Mouse (Mus musculus) heart, embryonic 15.5 days (tissue): ENCODE data around the gene Sv2c. TPM values are rescaled to one million over a fixed set of nuclear protein-coding genes. Genes with fewer than 3 reads are reported as not detected.

ENCODE experiments used
- ATAC-seq: fragments of 200-750 bp; cut with Nextera tagmentation; replicated peaks from 2 replicates; pipeline ENCODE4 v1.8.0; 2017; ENCODE audit warnings: low read depth, moderate TSS enrichment; ENCODE audit not compliant: insufficient number of reproducible peaks, insufficient read depth, low FRiP score
- H3K27ac ChIP-seq: fragments of 300-500 bp; sonication (generic); 2 replicates; pipeline ENCODE4 v1.5.1; 2015; ENCODE audit warnings: mild to moderate bottlenecking, inconsistent platforms
- H3K27me3 ChIP-seq: fragments of 300-500 bp; sonication (generic); 2 replicates; pipeline ENCODE4 v1.6.1; 2015; ENCODE audit warnings: inconsistent platforms
- H3K36me3 ChIP-seq: fragments of 300-500 bp; sonication (generic); 2 replicates; pipeline ENCODE4 v1.6.1; 2015; ENCODE audit warnings: mild to moderate bottlenecking, inconsistent platforms
- H3K4me1 ChIP-seq: fragments of 300-500 bp; sonication (generic); replicated peaks from 2 replicates; pipeline ENCODE4 v1.6.1; 2015; ENCODE audit warnings: inconsistent platforms
- H3K4me2 ChIP-seq: fragments of 300-500 bp; sonication (generic); 2 replicates; pipeline ENCODE4 v1.6.1; 2015; ENCODE audit warnings: inconsistent platforms, mild to moderate bottlenecking, moderate library complexity
- H3K4me3 ChIP-seq: fragments of 300-500 bp; sonication (generic); 2 replicates; pipeline ENCODE4 v1.5.1; 2015; ENCODE audit warnings: mild to moderate bottlenecking, inconsistent platforms
- H3K9ac ChIP-seq: fragments of 300-500 bp; sonication (generic); 2 replicates; pipeline ENCODE4 v1.6.1; 2015; ENCODE audit warnings: mild to moderate bottlenecking, inconsistent platforms
- H3K9me3 ChIP-seq: fragments of 300-500 bp; sonication (generic); replicated peaks from 2 replicates; pipeline ENCODE4 v1.6.1; 2016; ENCODE audit warnings: inconsistent platforms
- WGBS: fragments of 180-500 bp; shearing (Covaris S2); methylation state at CpG from one replicate; pipeline ENCODE4 v1.1.7; 2015; ENCODE audit warnings: mixed read lengths; 5-methylcytosine and 5-hydroxymethylcytosine counted together
- polyA plus RNA-seq: library from polyadenylated mRNA; unstranded; fragments of >200 nt; fragmentation: Nextera tagmentation; extraction: Ambion mirVana; gene quantifications from 2 replicates; pipeline ENCODE4 v1.2.1, GENCODE M21; 2015

Gene Sv2c
- polyA plus RNA-seq, 1 experiment from 2014 or later = 0.92 TPM

DNA sequence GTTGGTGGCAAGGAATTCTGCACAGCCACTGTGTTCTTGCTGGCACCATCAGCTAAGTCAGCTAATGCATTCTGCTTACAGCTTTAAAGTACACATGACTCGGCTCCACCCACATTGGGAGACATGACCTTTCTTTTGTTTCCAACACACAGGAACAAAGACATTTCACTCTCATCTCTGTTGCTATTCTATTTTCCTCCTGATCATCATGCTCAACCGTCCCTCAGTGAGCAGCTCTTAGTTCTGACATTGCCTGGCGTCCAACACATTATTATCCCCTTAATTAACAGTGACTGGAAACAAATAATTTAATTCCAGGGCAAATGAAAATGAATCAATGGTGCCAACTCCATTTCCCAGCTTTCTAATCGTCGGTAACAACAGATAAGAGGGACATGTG, 87.0 kb downstream of the Sv2c start:
- no peaks in the 10 kb centered on the region for H3K36me3 ChIP-seq
- no peaks in the 10 kb centered on the region for H3K4me1 ChIP-seq
- no peak overlapping the region for H3K4me2 ChIP-seq
- no peaks in the 10 kb centered on the region for H3K9me3 ChIP-seq
- H3K27ac ChIP-seq = no peak overlapping the region
- 70% methylated on average over 5 of the region's 5 CpGs for WGBS
- H3K9ac ChIP-seq = no peak overlapping the region
- no peak for ATAC-seq
- H3K27me3 ChIP-seq = no peaks in the 10 kb centered on the region
- H3K4me3 ChIP-seq = no peak overlapping the region

DNA sequence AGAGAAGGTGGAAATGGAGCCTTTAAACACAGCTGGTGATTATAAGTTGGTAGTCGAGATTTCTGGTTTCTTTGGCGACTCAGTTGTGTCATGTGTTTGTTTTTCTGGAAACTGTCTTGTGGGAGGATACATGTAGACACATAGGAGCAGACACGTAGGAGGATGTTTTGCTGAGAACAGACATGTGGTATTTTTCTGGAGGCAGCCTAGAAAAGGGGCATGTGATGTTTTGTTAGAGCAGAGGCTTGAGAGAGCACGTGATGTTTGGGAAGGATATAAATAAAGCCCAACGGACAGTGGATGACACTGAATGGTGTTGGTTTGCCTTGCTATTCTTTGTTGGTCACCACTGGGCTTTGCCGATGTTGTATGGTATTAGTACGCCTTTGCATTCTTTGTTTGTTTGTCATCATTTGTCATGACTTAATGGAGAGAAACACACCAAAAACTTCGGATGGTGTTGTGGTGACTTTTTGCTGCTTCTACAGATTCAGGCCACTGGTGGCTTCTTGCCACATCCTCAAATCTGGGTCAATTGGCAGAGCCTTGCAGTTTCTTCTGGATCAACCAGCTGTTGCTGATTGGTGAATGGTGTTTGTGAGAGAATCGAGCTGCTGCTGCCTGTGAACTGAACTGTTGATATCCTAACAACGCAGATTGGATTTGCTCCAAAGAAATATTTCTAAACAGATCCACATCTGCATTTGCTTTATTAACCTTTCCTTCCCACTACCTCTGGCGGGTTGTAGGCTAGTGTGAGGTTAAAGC, 91.9 kb downstream of the Sv2c start:
- ATAC-seq = no peak
- Histone ChIP-seq H3K27me3 (no peaks in the 10 kb centered on the region), H3K36me3 (no peaks in the 10 kb centered on the region), H3K9ac (no peak overlapping the region), H3K4me2 (no peak overlapping the region), H3K4me3 (no peak overlapping the region), H3K9me3 (no peaks in the 10 kb centered on the region), H3K4me1 (no peaks in the 10 kb centered on the region), H3K27ac (no peak overlapping the region)
- whole genome bisulfite sequencing = 71% methylated on average over 11 of the region's 11 CpGs

DNA sequence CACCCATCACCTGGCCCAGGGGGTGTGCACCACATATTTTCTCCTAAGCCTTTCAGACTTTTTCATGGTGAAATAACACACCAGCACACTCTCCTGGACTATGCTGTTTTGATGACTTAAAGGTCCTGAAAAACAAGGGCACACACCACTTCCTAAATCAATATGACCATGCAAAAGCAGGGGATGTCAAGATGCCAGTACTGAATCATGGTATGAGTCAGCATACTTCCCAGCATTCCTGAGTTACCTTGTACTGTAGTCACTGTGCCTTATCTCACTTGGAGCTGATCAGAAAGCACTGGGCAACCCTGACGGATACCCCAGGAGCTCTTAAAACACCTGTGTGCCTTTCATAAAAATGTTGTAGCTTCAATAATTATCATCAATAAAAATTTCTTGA, 92.8 kb downstream of the Sv2c start:
- no peaks in the 10 kb centered on the region for H3K36me3 ChIP-seq
- H3K9ac ChIP-seq = no peak overlapping the region
- no peak overlapping the region for H3K27ac ChIP-seq
- no peak overlapping the region for H3K4me3 ChIP-seq
- H3K4me2 ChIP-seq = no peak overlapping the region
- no peaks in the 10 kb centered on the region for H3K27me3 ChIP-seq
- no peak for ATAC-seq
- 38% methylated on average over 1 of the region's 1 CpGs for WGBS
- H3K9me3 ChIP-seq = no peaks in the 10 kb centered on the region
- no peaks in the 10 kb centered on the region for H3K4me1 ChIP-seq

DNA sequence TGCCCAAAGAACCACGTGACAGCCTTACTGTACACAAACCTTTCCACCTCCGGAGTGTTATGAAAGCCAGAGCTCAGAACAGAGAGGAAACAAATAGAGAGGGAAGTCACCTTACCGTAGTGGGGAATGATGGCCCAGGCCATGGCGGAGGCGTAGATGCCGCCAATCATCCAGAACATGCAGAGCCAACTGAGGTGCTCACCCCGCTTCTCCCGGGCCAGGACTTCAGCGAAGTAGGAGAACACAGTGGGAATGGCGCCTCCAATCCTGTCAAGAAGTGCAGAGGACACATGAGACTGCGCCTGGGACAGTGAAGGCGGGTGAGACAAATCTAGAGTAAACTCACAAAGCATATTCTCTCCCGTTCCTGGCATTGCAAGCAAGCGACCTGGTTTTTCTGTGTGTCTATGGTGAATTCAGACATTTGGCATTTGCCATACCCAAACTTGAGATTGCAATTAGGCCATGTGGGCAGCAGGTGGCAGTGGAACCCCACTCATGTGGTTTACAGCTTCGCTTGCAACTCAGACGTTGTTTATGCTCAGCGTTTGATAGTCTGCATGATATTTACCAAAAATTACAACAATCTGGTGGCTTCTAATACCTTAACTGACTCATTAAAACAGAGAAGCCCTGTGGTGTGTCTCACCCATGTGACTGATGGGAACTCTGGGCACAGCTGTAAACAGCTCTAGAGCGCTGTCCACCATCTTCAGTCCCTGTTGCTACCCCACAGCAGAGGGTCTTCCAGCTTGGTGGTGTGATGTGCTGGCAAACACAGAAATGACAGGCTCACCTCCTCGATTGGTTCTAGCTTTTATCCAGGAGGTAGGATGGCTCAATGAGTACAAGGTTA, 101.8 kb downstream of the Sv2c start:
- Histone ChIP-seq H3K36me3 (no peaks in the 10 kb centered on the region), H3K27me3 (no peaks in the 10 kb centered on the region), H3K9me3 (no peaks in the 10 kb centered on the region), H3K27ac (no peak overlapping the region), H3K9ac (no peak overlapping the region), H3K4me3 (no peak overlapping the region), H3K4me2 (no peak overlapping the region), H3K4me1 (no peaks in the 10 kb centered on the region)
- WGBS = 53% methylated on average over 19 of the region's 19 CpGs
- no peak for ATAC-seq

DNA sequence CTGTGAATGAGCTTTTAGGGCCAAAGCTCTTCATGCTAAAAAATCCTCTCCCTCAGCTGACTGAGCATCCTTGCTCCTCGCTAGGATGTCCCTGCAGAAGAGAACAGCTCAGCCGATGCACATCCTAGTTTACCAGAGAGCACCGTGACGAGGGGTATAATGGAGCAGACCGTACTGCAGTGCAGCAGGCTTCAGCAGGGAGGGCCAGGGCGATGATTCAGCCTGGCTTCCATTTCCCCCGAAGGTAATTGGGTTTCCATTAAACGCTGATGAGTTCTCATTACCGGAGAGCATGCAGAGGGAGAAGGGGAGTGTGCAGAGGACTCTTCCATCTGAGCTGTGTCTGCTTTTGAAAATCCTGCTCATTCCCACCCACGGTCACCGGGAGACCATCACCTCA, 108.5 kb downstream of the Sv2c start:
- 79% methylated on average over 11 of the region's 11 CpGs for WGBS
- no peak; the same call in 1 of the 2 replicates for ATAC-seq

GRCm38 (mm10) chr13:96015516-96015915, 116.9 kb downstream of the Sv2c start:
- 90% methylated on average over 3 of the region's 3 CpGs for WGBS
- Histone ChIP-seq H3K4me2 (no peak overlapping the region), H3K4me1 (no peaks in the 10 kb centered on the region), H3K9ac (no peak overlapping the region), H3K36me3 (no peaks in the 10 kb centered on the region), H3K27me3 (no peaks in the 10 kb centered on the region), H3K4me3 (no peak overlapping the region), H3K9me3 (no peaks in the 10 kb centered on the region), H3K27ac (no peak overlapping the region)
- no peak for ATAC-seq

More for the DNA sequence above, 108.5 kb downstream of the Sv2c start:
- Histone ChIP-seq H3K27ac (no peak overlapping the region), H3K27me3 (no peaks in the 10 kb centered on the region), H3K4me1 (no peaks in the 10 kb centered on the region), H3K9me3 (no peaks in the 10 kb centered on the region), H3K36me3 (no peaks in the 10 kb centered on the region), H3K4me3 (no peak overlapping the region), H3K9ac (no peak overlapping the region), H3K4me2 (no peak overlapping the region)

DNA sequence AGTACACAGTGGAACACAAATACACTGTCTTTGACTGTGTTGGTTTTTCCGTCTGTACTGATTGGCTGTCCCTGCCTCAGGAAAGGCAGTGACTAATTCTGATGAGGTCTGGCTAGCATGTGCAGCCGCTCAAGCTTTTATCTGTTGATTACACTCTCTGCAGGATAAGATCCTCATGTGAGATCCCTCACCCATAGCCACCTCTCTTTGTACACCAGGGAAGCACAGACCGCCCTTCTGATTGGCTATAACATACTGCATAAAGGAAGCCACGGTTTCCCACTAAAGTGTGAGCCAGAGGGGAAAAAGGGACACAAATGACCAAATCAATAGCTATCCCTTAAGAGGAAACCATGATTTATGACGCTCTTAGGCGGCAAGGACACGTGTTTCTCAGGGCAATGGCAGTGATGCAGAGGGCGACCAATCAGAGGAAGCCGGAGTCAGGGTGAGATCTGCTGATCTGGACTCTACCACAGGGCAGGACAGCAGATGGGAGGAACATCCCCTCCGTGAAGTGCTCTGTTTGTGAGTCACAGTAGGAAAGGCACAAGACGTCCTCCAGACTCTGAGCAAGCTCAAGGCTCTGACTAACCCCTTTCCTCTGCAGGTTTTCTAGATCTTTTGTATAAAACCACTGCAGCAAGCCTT, 121.4 kb downstream of the Sv2c start:
- Histone ChIP-seq H3K36me3 (no peaks in the 10 kb centered on the region), H3K4me3 (no peak overlapping the region), H3K4me2 (no peak overlapping the region), H3K27me3 (no peaks in the 10 kb centered on the region), H3K9ac (no peak overlapping the region), H3K4me1 (no peaks in the 10 kb centered on the region), H3K9me3 (no peaks in the 10 kb centered on the region), H3K27ac (no peak overlapping the region)
- 31% methylated on average over 11 of the region's 11 CpGs for WGBS
- peak; percentile 60; the same call in 1 of the 2 replicates for ATAC-seq

- 77% methylated on average over 9 of the region's 9 CpGs for WGBS
These were observed 123.4 kb downstream of the Sv2c start for GRCm38 (mm10) chr13:96008975-96009374.

DNA sequence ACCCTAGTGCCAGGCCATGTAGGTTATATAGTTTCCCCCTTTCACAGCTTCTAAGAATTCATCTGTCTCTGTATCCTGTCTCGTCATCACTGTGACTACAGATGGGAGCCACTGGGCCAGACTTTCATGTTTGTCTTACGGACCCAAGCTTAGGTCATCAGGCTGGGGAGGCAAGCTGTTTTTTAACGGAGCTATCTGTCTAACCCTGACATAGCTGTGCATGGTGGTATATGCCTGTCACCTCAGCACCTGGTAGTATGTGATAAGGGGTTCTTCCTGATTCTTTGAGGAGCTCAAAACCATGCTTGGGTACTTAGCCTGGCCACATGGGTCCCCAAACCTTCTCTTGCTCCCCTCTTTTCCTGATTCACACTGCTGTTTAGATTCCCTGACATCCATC, 124.2 kb downstream of the Sv2c start:
- Histone ChIP-seq H3K4me2 (no peak overlapping the region), H3K9ac (no peak overlapping the region), H3K4me1 (no peaks in the 10 kb centered on the region), H3K27me3 (no peaks in the 10 kb centered on the region), H3K27ac (no peak overlapping the region), H3K36me3 (no peaks in the 10 kb centered on the region), H3K9me3 (no peaks in the 10 kb centered on the region), H3K4me3 (no peak overlapping the region)
- no peak for ATAC-seq
- 45% methylated on average over 3 of the region's 3 CpGs for WGBS

More at GRCm38 (mm10) chr13:96008975-96009374, 123.4 kb downstream of the Sv2c start:
- H3K4me2 ChIP-seq = no peak overlapping the region
- H3K9ac ChIP-seq = no peak overlapping the region
- H3K4me3 ChIP-seq = no peak overlapping the region
- H3K27me3 ChIP-seq = no peaks in the 10 kb centered on the region
- H3K9me3 ChIP-seq = no peaks in the 10 kb centered on the region
- no peaks in the 10 kb centered on the region for H3K36me3 ChIP-seq
- H3K4me1 ChIP-seq = no peaks in the 10 kb centered on the region
- no peak overlapping the region for H3K27ac ChIP-seq
- ATAC-seq = no peak

- 83% methylated on average over 3 of the region's 3 CpGs for WGBS
- Histone ChIP-seq H3K4me3 (no peak overlapping the region), H3K27me3 (no peaks in the 10 kb centered on the region), H3K27ac (no peak overlapping the region), H3K4me1 (no peaks in the 10 kb centered on the region), H3K36me3 (no peaks in the 10 kb centered on the region), H3K9ac (no peak overlapping the region), H3K9me3 (no peaks in the 10 kb centered on the region), H3K4me2 (no peak overlapping the region)
- ATAC-seq = no peak
These were observed 128.8 kb downstream of the Sv2c start for GRCm38 (mm10) chr13:96003539-96003938.

GRCm38 (mm10) chr13:96002475-96002874, 129.9 kb downstream of the Sv2c start:
- no peak for ATAC-seq

More at GRCm38 (mm10) chr13:96002475-96002874, 129.9 kb downstream of the Sv2c start:
- Histone ChIP-seq H3K27me3 (no peaks in the 10 kb centered on the region), H3K36me3 (no peaks in the 10 kb centered on the region), H3K4me3 (no peak overlapping the region), H3K4me1 (no peaks in the 10 kb centered on the region), H3K4me2 (no peak overlapping the region), H3K9ac (no peak overlapping the region), H3K9me3 (no peaks in the 10 kb centered on the region), H3K27ac (no peak overlapping the region)
- 32% methylated on average over 5 of the region's 5 CpGs for WGBS
